Mouse (Mus musculus): ENCODE results near the gene Tspan5.

DNA sequence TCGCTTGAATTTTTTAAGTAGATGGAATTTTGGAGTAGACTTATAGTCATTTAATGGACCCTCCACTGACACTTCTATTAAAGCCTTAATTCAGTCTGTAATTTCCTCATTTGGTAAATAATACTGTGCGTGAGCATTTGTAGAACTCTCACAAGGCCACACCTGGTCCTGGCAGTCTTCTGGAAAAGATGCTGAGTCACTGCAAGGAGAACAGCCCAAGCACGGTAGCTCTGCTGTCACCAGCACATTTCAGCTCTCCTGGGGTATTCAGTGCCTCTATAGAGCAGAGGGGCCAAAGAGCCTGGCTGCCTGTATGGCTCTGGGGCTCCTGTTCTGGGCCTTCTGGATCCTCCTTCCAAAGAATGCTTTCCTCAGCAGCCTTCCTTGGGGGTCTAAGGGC, 11.2 kb upstream of the Tspan5 start:
- TF ChIP-seq POLR2A (IDR thresholded peaks at IDR 0.05; ENCODE audit: extremely low read depth, insufficient read depth, low read length) (no peak), CTCF (IDR thresholded peaks at IDR 0.05; ENCODE audit: low read depth, low read length) (no peak)

All from liver, adult 2 months (tissue).